Mouse (Mus musculus) liver, embryonic 13.5 days (tissue): ENCODE results near the gene Acot5. TPM values are rescaled to one million over a fixed set of nuclear protein-coding genes. Genes with fewer than 3 reads are reported as not detected.
"Not testable (repeated sequence)": the region's sequence is repeated elsewhere in the genome, so short reads cannot be mapped to it uniquely, and the experiment has no call there.

Experiments used
- ATAC-seq: fragments of 200-750 bp; cut with Nextera tagmentation; 2 replicates; pipeline ENCODE4 v1.8.0; 2017; ENCODE audit warnings: low read depth, mild to moderate bottlenecking, moderate number of reproducible peaks, moderate library complexity
- DNase-seq: peaks from one replicate; pipeline ENCODE4 v3.0.0; 2022
- H3K27ac ChIP-seq: fragments of 300-500 bp; sonication (generic); 2 replicates; pipeline ENCODE4 v1.5.1; 2015; ENCODE audit warnings: moderate library complexity, mild to moderate bottlenecking, inconsistent platforms
- H3K27me3 ChIP-seq: fragments of 300-500 bp; sonication (generic); 2 replicates; pipeline ENCODE4 v1.6.1; 2015; ENCODE audit warnings: mild to moderate bottlenecking, inconsistent platforms
- H3K36me3 ChIP-seq: fragments of 300-500 bp; sonication (generic); 2 replicates; pipeline ENCODE4 v1.6.1; 2015; ENCODE audit warnings: mild to moderate bottlenecking, inconsistent platforms
- H3K4me1 ChIP-seq: fragments of 300-500 bp; sonication (generic); replicated peaks from 2 replicates; pipeline ENCODE4 v1.6.1; 2015; ENCODE audit warnings: inconsistent platforms
- H3K4me2 ChIP-seq: fragments of 300-500 bp; sonication (generic); 2 replicates; pipeline ENCODE4 v1.6.1; 2015; ENCODE audit warnings: inconsistent platforms, mild to moderate bottlenecking, moderate library complexity
- H3K4me3 ChIP-seq: fragments of 300-500 bp; sonication (generic); replicated peaks from 2 replicates; pipeline ENCODE4 v1.5.1; 2015; ENCODE audit warnings: mild to moderate bottlenecking, inconsistent platforms
- H3K9ac ChIP-seq: fragments of 300-500 bp; sonication (generic); 2 replicates; pipeline ENCODE4 v1.6.1; 2015; ENCODE audit warnings: mild to moderate bottlenecking, inconsistent platforms
- H3K9me3 ChIP-seq: fragments of 300-500 bp; sonication (generic); replicated peaks from 2 replicates; pipeline ENCODE4 v1.6.1; 2016; ENCODE audit warnings: inconsistent platforms
- WGBS: fragments of 180-500 bp; shearing (Covaris S2); methylation state at CpG from one replicate; pipeline ENCODE4 v1.1.7; 2015; ENCODE audit not compliant: insufficient replicate concordance; 5-methylcytosine and 5-hydroxymethylcytosine counted together
- polyA plus RNA-seq: library from polyadenylated mRNA; unstranded; fragments of >200 nt; fragmentation: Nextera tagmentation; extraction: Ambion mirVana; gene quantifications from 2 replicates; pipeline ENCODE4 v1.2.1, GENCODE M21; 2015

The Acot5 gene
- polyA plus RNA-seq = not detected in 2 replicates

GRCm38 (mm10) chr12:84068986-84069385, at the start of gene Acot5:
Acot5 (plus strand) TSS chr12:84069325.
- Histone ChIP-seq H3K27ac (no peak within 1 kb of the TSS), H3K36me3 (no peaks in the 10 kb centered on the region), H3K9me3 (no peaks in the 10 kb centered on the region), H3K4me1 (no peaks in the 10 kb centered on the region), H3K4me3 (peak within 1 kb of the TSS; percentile 37), H3K4me2 (peak within 1 kb of the TSS; percentile 54), H3K9ac (no peak within 1 kb of the TSS), H3K27me3 (peaks cover 58% of the 10 kb centered on the region)
- DNase-seq = no peak
- WGBS = 42% methylated on average over 9 of the region's 9 CpGs
- ATAC-seq = no peak

- not testable (repeated sequence) for H3K9ac ChIP-seq, DNase-seq, H3K27me3 ChIP-seq, H3K9me3 ChIP-seq, H3K36me3 ChIP-seq, H3K27ac ChIP-seq, H3K4me3 ChIP-seq, H3K4me1 ChIP-seq, H3K4me2 ChIP-seq
- 53% methylated on average over 7 of the region's 7 CpGs for whole genome bisulfite sequencing
- peak; percentile 79 for ATAC-seq
These were observed 48.6 kb upstream of the Acot5 start for GRCm38 (mm10) chr12:84020528-84020927.

- H3K4me3 ChIP-seq, H3K4me1 ChIP-seq, H3K9ac ChIP-seq, ATAC-seq, H3K4me2 ChIP-seq, H3K27ac ChIP-seq, H3K36me3 ChIP-seq, H3K27me3 ChIP-seq, DNase-seq, H3K9me3 ChIP-seq: not testable (repeated sequence)
- 72% methylated on average over 4 of the region's 4 CpGs for WGBS
These were observed 46.9 kb upstream of the Acot5 start for GRCm38 (mm10) chr12:84022266-84022665.

- Histone ChIP-seq H3K36me3 (no peaks in the 10 kb centered on the region; the same call in 1 of the 2 replicates), H3K4me3 (no peak overlapping the region), H3K27ac (peak overlapping the region; percentile 36; the same call in 1 of the 2 replicates), H3K9ac (no peak overlapping the region), H3K9me3 (no peaks in the 10 kb centered on the region), H3K4me1 (no peaks in the 10 kb centered on the region), H3K27me3 (no peaks in the 10 kb centered on the region), H3K4me2 (no peak overlapping the region)
- WGBS = 63% methylated on average over 9 of the region's 9 CpGs
- ATAC-seq = no peak
- DNase-seq = no peak
These were observed 45.9 kb upstream of the Acot5 start for GRCm38 (mm10) chr12:84023052-84023745.

- no peak for ATAC-seq
- no peak overlapping the region for H3K4me2 ChIP-seq
- 80% methylated on average over 7 of the region's 7 CpGs for WGBS
These were observed 43.2 kb upstream of the Acot5 start for GRCm38 (mm10) chr12:84025888-84026287.

GRCm38 (mm10) chr12:84028328-84028727, 40.8 kb upstream of the Acot5 start:
- H3K4me3 ChIP-seq, H3K27ac ChIP-seq, H3K4me1 ChIP-seq, H3K27me3 ChIP-seq, H3K9me3 ChIP-seq, DNase-seq, ATAC-seq, H3K36me3 ChIP-seq, H3K4me2 ChIP-seq, H3K9ac ChIP-seq: not testable (repeated sequence)
- WGBS = 49% methylated on average over 3 of the region's 3 CpGs

More at GRCm38 (mm10) chr12:84025888-84026287, 43.2 kb upstream of the Acot5 start:
- DNase-seq = no peak
- no peaks in the 10 kb centered on the region for H3K27me3 ChIP-seq
- H3K4me3 ChIP-seq = no peak overlapping the region
- no peaks in the 10 kb centered on the region for H3K4me1 ChIP-seq
- no peak overlapping the region for H3K9ac ChIP-seq
- no peak overlapping the region for H3K27ac ChIP-seq
- H3K9me3 ChIP-seq = no peaks in the 10 kb centered on the region
- no peaks in the 10 kb centered on the region for H3K36me3 ChIP-seq

GRCm38 (mm10) chr12:84029043-84029442, 40.1 kb upstream of the Acot5 start:
- ATAC-seq, H3K27ac ChIP-seq, H3K4me3 ChIP-seq, H3K27me3 ChIP-seq, DNase-seq, H3K36me3 ChIP-seq, H3K9me3 ChIP-seq, H3K4me2 ChIP-seq, H3K9ac ChIP-seq: not testable (repeated sequence)
- peaks cover 14% of the 10 kb centered on the region for H3K4me1 ChIP-seq
- 69% methylated on average over 1 of the region's 1 CpGs for WGBS

- no peaks in the 10 kb centered on the region for H3K9me3 ChIP-seq
- ATAC-seq = peak; percentile 45; the same call in 1 of the 2 replicates
- H3K9ac ChIP-seq = no peak overlapping the region
These were observed 38.3 kb upstream of the Acot5 start for GRCm38 (mm10) chr12:84030659-84031332.

GRCm38 (mm10) chr12:84032854-84033253, 36.3 kb upstream of the Acot5 start:
- Histone ChIP-seq H3K4me3 (no peak overlapping the region), H3K36me3 (no peaks in the 10 kb centered on the region), H3K27me3 (peaks cover 6% of the 10 kb centered on the region), H3K27ac (no peak overlapping the region), H3K9ac (no peak overlapping the region), H3K9me3 (no peaks in the 10 kb centered on the region), H3K4me1 (peaks cover 20% of the 10 kb centered on the region), H3K4me2 (no peak overlapping the region)
- DNase-seq (no peak), ATAC-seq (no peak)
- WGBS = 62% methylated on average over 4 of the region's 4 CpGs

More at GRCm38 (mm10) chr12:84030659-84031332, 38.3 kb upstream of the Acot5 start:
- WGBS = 45% methylated on average over 4 of the region's 4 CpGs
- Histone ChIP-seq H3K27me3 (no peaks in the 10 kb centered on the region), H3K4me2 (no peak overlapping the region), H3K27ac (no peak overlapping the region), H3K4me3 (no peak overlapping the region), H3K4me1 (peaks cover 20% of the 10 kb centered on the region), H3K36me3 (no peaks in the 10 kb centered on the region)
- DNase-seq = peak; percentile 32

GRCm38 (mm10) chr12:84033302-84033701, 35.8 kb upstream of the Acot5 start:
- DNase-seq, H3K9ac ChIP-seq, H3K27me3 ChIP-seq, H3K4me3 ChIP-seq, H3K4me2 ChIP-seq, H3K9me3 ChIP-seq, H3K36me3 ChIP-seq, H3K27ac ChIP-seq: not testable (repeated sequence)
- WGBS = 38% methylated on average over 2 of the region's 2 CpGs
- peak; percentile 31; the same call in 1 of the 2 replicates for ATAC-seq
- peaks cover 20% of the 10 kb centered on the region for H3K4me1 ChIP-seq

GRCm38 (mm10) chr12:84034108-84034507, 35.0 kb upstream of the Acot5 start:
- no peak for ATAC-seq
- no peak for DNase-seq
- 20% methylated on average over 4 of the region's 4 CpGs for WGBS

More at GRCm38 (mm10) chr12:84034108-84034507, 35.0 kb upstream of the Acot5 start:
- no peaks in the 10 kb centered on the region for H3K9me3 ChIP-seq
- H3K4me3 ChIP-seq = no peak overlapping the region
- H3K4me2 ChIP-seq = no peak overlapping the region
- no peak overlapping the region for H3K9ac ChIP-seq
- no peaks in the 10 kb centered on the region for H3K36me3 ChIP-seq
- no peak overlapping the region for H3K27ac ChIP-seq
- peaks cover 15% of the 10 kb centered on the region for H3K27me3 ChIP-seq
- H3K4me1 ChIP-seq = peaks cover 20% of the 10 kb centered on the region
